Mouse (Mus musculus): ENCODE measurements around the gene Bzw2. TPM values are rescaled to one million over a fixed set of nuclear protein-coding genes. Genes with fewer than 3 reads are reported as not detected.
"Not testable (repeated sequence)": the region's sequence is repeated elsewhere in the genome, so short reads cannot be mapped to it uniquely, and the experiment has no call there.

Gene Bzw2
- 269 and 276 TPM in 2 replicates for polyA plus RNA-seq (2016; fragmentation: Nextera tagmentation; extraction: Ambion mirVana)

DNA sequence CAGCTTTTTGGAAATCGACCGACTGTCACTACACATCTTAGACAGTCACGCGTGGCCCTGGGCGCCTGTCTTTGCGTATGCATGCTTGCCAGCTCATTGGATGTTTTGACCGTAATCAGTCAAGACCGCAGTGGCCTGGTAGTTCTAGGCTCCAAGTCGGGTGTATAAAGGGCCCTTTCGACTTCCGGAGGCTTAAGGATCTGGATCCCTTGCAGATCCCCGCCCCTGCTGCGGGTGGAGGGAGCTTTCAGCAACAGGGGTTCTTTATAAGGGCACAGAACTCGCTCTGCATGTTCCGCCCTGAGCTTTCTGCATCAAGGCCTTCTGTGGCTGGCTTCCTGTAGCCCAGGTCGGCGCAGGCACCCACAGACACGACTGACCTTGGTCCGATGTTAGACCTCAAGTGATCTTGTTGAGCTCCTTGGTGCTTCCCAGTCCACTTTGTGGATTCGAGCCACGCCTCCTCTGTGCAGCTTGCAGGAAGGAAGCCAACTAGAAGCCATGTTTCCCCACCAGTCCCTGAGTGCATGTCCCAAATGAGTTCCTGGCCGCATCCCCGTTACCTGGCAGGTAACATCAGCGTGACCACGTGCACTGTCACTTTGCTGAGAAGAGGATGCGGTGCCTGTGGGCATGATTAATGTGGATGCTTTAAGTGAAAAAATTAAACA is at the start of gene Bzw2:
TSS of gene Bzw2 (minus strand) at position 443 of the 671 bp plus-strand sequence.
- H3K4me3 ChIP-seq, result peak within 1 kb of the TSS; percentile 90
- H3K27ac ChIP-seq, result peak within 1 kb of the TSS; percentile 95
- WGBS, result 5% methylated on average over 26 of the region's 26 CpGs
- DNase-seq (ENCODE audit: extremely low spot score, low spot score), result peak; percentile 65
- peaks cover 30% of the 10 kb centered on the region for H3K4me1 ChIP-seq
- no peaks in the 10 kb centered on the region for H3K27me3 ChIP-seq (ENCODE audit: poor library complexity, severe bottlenecking)
- H3K9me3 ChIP-seq, result no peaks in the 10 kb centered on the region
- H3K36me3 ChIP-seq (replicated peaks), result peaks cover 13% of the 10 kb centered on the region

DNA sequence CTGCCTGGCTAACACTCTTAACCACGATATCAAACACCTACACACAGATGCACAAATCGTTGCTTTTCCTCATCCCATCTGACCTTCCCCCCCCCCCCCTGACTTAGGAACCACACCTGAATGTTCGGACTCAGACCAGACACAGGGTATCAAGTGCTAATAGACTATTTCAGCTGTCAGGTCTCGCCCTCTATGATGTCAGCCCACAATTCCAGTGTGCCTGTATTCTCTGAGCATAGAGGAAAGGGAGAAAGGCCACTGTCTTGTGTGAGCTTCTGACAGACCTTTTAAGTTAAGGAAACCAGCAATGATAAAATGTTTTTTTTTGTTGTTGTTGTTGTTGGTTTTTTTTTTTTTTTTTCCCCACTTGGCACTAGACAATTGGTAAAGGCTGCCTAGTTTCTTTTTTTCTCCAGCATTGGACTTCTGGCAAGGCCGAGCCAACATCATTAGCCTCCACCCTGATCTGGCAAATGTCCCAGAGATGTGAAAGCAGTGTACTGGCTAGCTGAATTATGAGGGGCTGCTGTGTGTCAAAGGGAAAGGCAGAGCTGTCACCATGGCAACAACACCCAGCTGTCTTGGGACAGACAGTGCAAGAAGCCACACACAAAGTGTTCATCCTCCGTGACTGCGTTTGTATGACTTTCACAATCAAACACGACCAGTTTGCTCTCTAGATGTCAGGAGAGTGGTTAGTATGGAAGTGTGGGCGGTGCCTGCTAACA is 49.4 kb upstream of the Bzw2 start:
- Histone ChIP-seq H3K4me3 (no peak overlapping the region), H3K27ac (no peak overlapping the region), H3K36me3 (replicated peaks) (no peaks in the 10 kb centered on the region), H3K4me1 (peaks cover 9% of the 10 kb centered on the region), H3K9me3 (no peaks in the 10 kb centered on the region), H3K27me3 (ENCODE audit: poor library complexity, severe bottlenecking) (no peaks in the 10 kb centered on the region)
- WGBS, result 79% methylated on average over 9 of the region's 9 CpGs
- DNase-seq (ENCODE audit: extremely low spot score, low spot score), result no peak

DNA sequence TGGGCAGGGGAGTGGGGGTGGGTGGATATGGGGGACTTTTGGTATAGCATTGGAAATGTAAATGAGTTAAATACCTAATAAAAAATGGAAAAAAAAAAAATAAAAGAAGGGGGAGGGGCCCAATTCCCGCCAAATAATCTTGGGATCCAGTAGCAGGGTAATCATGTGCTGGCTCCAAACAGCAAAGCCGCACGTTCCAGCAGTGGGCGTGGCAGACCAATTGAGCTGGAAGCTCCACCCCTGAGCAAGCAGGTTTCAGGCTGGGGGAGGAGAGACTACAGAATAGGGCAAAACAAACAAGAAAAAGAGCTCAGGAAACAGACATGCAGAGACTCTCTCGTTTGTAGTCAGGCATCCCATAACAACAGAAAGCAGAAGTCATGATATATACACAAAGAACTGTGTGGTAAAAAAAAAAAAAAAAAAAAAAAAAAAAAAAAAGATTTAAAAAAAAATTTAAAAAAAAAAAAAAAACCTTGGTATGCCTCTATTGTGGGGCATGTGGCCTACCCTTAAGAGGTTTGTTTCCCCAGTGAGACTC is 47.8 kb upstream of the Bzw2 start:
- not testable (repeated sequence) for DNase-seq (ENCODE audit: extremely low spot score, low spot score); H3K36me3 ChIP-seq (replicated peaks); H3K27me3 ChIP-seq (ENCODE audit: poor library complexity, severe bottlenecking); H3K4me1 ChIP-seq; H3K27ac ChIP-seq; H3K9me3 ChIP-seq; H3K4me3 ChIP-seq
- 62% methylated on average over 5 of the region's 5 CpGs for WGBS

- peaks cover 80% of the 10 kb centered on the region for H3K36me3 ChIP-seq (replicated peaks)
- 93% methylated on average over 7 of the region's 7 CpGs for WGBS
- H3K27me3 ChIP-seq (ENCODE audit: poor library complexity, severe bottlenecking), result no peaks in the 10 kb centered on the region
Measured at GRCm38 (mm10) chr12:36194976-36195375, 37.1 kb upstream of the Bzw2 start.

GRCm38 (mm10) chr12:36190343-36190742 is 32.5 kb upstream of the Bzw2 start:
- Histone ChIP-seq H3K36me3 (replicated peaks) (peaks cover 80% of the 10 kb centered on the region), H3K27me3 (ENCODE audit: poor library complexity, severe bottlenecking) (no peaks in the 10 kb centered on the region), H3K4me1 (no peaks in the 10 kb centered on the region), H3K27ac (no peak overlapping the region), H3K4me3 (no peak overlapping the region), H3K9me3 (no peaks in the 10 kb centered on the region)
- WGBS, result 95% methylated on average over 5 of the region's 5 CpGs
- DNase-seq (ENCODE audit: extremely low spot score, low spot score), result no peak

More at GRCm38 (mm10) chr12:36194976-36195375, 37.1 kb upstream of the Bzw2 start:
- Histone ChIP-seq H3K4me3 (no peak overlapping the region), H3K27ac (no peak overlapping the region), H3K4me1 (no peaks in the 10 kb centered on the region), H3K9me3 (peaks cover 33% of the 10 kb centered on the region)
- no peak for DNase-seq (ENCODE audit: extremely low spot score, low spot score)

DNA sequence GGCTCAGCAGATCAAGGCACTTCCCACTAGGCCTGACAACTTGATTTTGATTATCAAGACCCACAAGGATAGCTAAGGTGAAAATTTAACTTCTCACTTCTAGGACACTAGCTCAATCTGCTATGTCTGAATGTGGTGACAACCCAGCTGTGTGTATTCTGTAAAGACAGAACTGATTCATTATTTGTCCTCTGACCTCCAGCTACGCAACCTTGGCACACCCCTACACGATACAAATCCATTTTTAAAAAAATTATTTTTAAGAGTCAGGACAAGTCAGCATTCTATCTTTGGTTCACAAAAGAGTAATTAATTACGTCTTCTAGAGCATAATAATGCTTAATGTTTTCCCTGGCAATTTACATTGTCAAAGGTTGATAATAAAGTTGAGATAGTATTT is 31.7 kb upstream of the Bzw2 start:
- WGBS, result 95% methylated on average over 3 of the region's 3 CpGs
- peaks cover 73% of the 10 kb centered on the region for H3K36me3 ChIP-seq (replicated peaks)

DNA sequence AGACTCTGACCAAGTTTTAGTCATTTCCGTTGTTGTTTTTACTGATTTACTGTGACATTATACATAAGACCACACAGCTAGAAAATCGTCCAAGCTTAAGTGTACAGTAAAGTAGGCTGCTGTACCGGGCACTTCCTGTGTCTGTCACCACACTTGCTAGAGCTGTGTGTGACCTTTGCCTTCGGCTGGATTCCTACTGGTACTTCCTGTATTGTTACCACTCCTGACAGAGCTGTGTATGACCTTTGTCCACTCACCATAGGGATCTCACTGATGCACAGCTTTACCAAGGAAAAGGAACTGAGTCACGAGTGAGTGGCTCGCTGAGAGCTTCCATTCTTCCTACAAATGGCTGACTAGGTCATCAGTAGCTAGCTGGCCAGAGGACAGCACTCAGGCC is 29.2 kb upstream of the Bzw2 start:
- no peaks in the 10 kb centered on the region for H3K4me1 ChIP-seq
- no peaks in the 10 kb centered on the region for H3K27me3 ChIP-seq (ENCODE audit: poor library complexity, severe bottlenecking)
- H3K4me3 ChIP-seq, result no peak overlapping the region
- no peaks in the 10 kb centered on the region for H3K9me3 ChIP-seq
- no peak for DNase-seq (ENCODE audit: extremely low spot score, low spot score)
- 88% methylated on average over 6 of the region's 6 CpGs for WGBS
- no peak overlapping the region for H3K27ac ChIP-seq
- peaks cover 78% of the 10 kb centered on the region for H3K36me3 ChIP-seq (replicated peaks)

More for the DNA sequence above, 31.7 kb upstream of the Bzw2 start:
- Histone ChIP-seq H3K27me3 (ENCODE audit: poor library complexity, severe bottlenecking) (no peaks in the 10 kb centered on the region), H3K27ac (no peak overlapping the region), H3K9me3 (no peaks in the 10 kb centered on the region), H3K4me1 (no peaks in the 10 kb centered on the region), H3K4me3 (no peak overlapping the region)
- DNase-seq (ENCODE audit: extremely low spot score, low spot score), result no peak

- no peaks in the 10 kb centered on the region for H3K4me1 ChIP-seq
- no peaks in the 10 kb centered on the region for H3K9me3 ChIP-seq
- no peak overlapping the region for H3K4me3 ChIP-seq
- H3K27me3 ChIP-seq (ENCODE audit: poor library complexity, severe bottlenecking), result no peaks in the 10 kb centered on the region
- H3K36me3 ChIP-seq (replicated peaks), result peaks cover 54% of the 10 kb centered on the region
- H3K27ac ChIP-seq, result no peak overlapping the region
- 85% methylated on average over 6 of the region's 6 CpGs for WGBS
- no peak for DNase-seq (ENCODE audit: extremely low spot score, low spot score)
Measured at GRCm38 (mm10) chr12:36182570-36182969, 24.7 kb upstream of the Bzw2 start.

DNA sequence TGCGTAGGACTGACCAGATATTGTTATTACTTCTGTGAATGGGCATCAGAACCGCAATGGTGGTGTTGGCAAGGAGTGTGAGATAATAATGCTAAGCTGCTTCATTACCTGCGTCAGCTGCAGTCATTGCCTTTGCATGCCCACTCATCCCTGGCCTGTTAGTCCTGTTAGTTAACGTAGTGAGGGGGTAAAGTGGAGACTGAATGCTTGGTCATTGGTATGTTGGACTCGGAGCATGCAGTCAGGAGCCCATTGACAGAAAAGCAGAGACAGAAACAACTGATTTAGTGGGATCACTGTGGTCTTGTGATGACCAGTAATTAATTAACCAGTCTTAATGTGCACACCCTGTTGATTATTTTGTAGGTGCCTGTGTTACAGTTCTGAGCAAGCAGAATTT is 19.3 kb upstream of the Bzw2 start:
- 96% methylated on average over 5 of the region's 5 CpGs for WGBS
- Histone ChIP-seq H3K27ac (no peak overlapping the region), H3K4me3 (no peak overlapping the region), H3K4me1 (no peaks in the 10 kb centered on the region), H3K9me3 (no peaks in the 10 kb centered on the region), H3K36me3 (replicated peaks) (peaks cover 65% of the 10 kb centered on the region), H3K27me3 (ENCODE audit: poor library complexity, severe bottlenecking) (no peaks in the 10 kb centered on the region)
- DNase-seq (ENCODE audit: extremely low spot score, low spot score), result no peak

- Histone ChIP-seq H3K36me3 (replicated peaks) (peaks cover 5% of the 10 kb centered on the region), H3K4me1 (peaks cover 14% of the 10 kb centered on the region), H3K4me3 (no peak overlapping the region), H3K9me3 (no peaks in the 10 kb centered on the region), H3K27ac (no peak overlapping the region), H3K27me3 (ENCODE audit: poor library complexity, severe bottlenecking) (no peaks in the 10 kb centered on the region)
- WGBS, result 27% methylated on average over 1 of the region's 1 CpGs
- no peak for DNase-seq (ENCODE audit: extremely low spot score, low spot score)
Measured at GRCm38 (mm10) chr12:36165299-36165698, 7.4 kb upstream of the Bzw2 start.

- no peak for DNase-seq (ENCODE audit: extremely low spot score, low spot score)
- 84% methylated on average over 7 of the region's 7 CpGs for WGBS
- no peaks in the 10 kb centered on the region for H3K27me3 ChIP-seq (ENCODE audit: poor library complexity, severe bottlenecking)
- no peak overlapping the region for H3K27ac ChIP-seq
- peaks cover 14% of the 10 kb centered on the region for H3K4me1 ChIP-seq
- no peak overlapping the region for H3K4me3 ChIP-seq
- no peaks in the 10 kb centered on the region for H3K9me3 ChIP-seq
- H3K36me3 ChIP-seq (replicated peaks), result peaks cover 6% of the 10 kb centered on the region
Measured at GRCm38 (mm10) chr12:36164126-36164791, 6.4 kb upstream of the Bzw2 start.

DNA sequence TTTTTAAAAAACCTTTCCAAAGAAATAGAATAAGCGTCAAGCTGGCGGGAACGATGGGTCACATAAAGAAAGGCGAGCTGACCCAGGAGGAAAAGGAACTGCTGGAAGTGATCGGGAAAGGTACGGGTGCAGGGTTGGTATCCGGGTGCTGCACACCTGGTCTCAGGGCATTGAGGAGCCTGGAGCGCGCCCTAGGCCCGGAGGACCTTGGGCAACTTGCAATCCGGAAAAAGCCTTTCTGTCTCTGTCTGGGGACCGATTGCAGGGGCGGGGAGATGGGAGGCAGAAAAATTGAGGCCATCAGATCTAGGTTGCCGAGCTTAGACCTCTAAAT is 609 bp downstream of the Bzw2 start:
- DNase-seq (ENCODE audit: extremely low spot score, low spot score), result no peak
- Histone ChIP-seq H3K4me3 (peak overlapping the region; percentile 90), H3K27me3 (ENCODE audit: poor library complexity, severe bottlenecking) (no peaks in the 10 kb centered on the region), H3K27ac (peak overlapping the region; percentile 95), H3K9me3 (no peaks in the 10 kb centered on the region), H3K36me3 (replicated peaks) (peaks cover 17% of the 10 kb centered on the region), H3K4me1 (peaks cover 30% of the 10 kb centered on the region)
- 0% methylated on average over 14 of the region's 14 CpGs for WGBS
